Mouse (Mus musculus) heart, embryonic 11.5 days (tissue): ENCODE data around the gene Bcas3. TPM values are rescaled to one million over a fixed set of nuclear protein-coding genes. Genes with fewer than 3 reads are reported as not detected.

Source experiments
- ATAC-seq: fragments of 200-750 bp; cut with Nextera tagmentation; replicated peaks from 2 replicates; pipeline ENCODE4 v1.8.0; 2017; ENCODE audit warnings: moderate library complexity; ENCODE audit not compliant: insufficient number of reproducible peaks, low FRiP score, low TSS enrichment
- H3K27ac ChIP-seq: fragments of 300-500 bp; sonication (generic); 2 replicates; pipeline ENCODE4 v1.5.1; 2014; ENCODE audit warnings: mild to moderate bottlenecking, low read depth, low read length
- H3K27me3 ChIP-seq: fragments of 300-500 bp; sonication (generic); 2 replicates; pipeline ENCODE4 v1.6.1; 2014; ENCODE audit warnings: mild to moderate bottlenecking, low read length, mixed read lengths; ENCODE audit not compliant: control insufficient read depth, insufficient read depth
- H3K36me3 ChIP-seq: fragments of 300-500 bp; sonication (generic); 2 replicates; pipeline ENCODE4 v1.6.1; 2014; ENCODE audit warnings: mild to moderate bottlenecking, low read length, moderate library complexity, mixed read lengths; ENCODE audit not compliant: control insufficient read depth, insufficient read depth
- H3K4me1 ChIP-seq: fragments of 300-500 bp; sonication (generic); 2 replicates; pipeline ENCODE4 v1.6.1; 2014; ENCODE audit warnings: low read length; ENCODE audit not compliant: control insufficient read depth, insufficient read depth
- H3K4me2 ChIP-seq: fragments of 300-500 bp; sonication (generic); 2 replicates; pipeline ENCODE4 v1.6.1; 2014; ENCODE audit warnings: mild to moderate bottlenecking, moderate library complexity
- H3K4me3 ChIP-seq: fragments of 300-500 bp; sonication (generic); 2 replicates; pipeline ENCODE4 v1.5.1; 2014; ENCODE audit warnings: low read depth, low read length
- H3K9ac ChIP-seq: fragments of 300-500 bp; sonication (generic); 2 replicates; pipeline ENCODE4 v1.6.1; 2014; ENCODE audit warnings: mild to moderate bottlenecking, low read depth, low read length, moderate library complexity
- H3K9me3 ChIP-seq: fragments of 300-500 bp; sonication (generic); replicated peaks from 2 replicates; pipeline ENCODE4 v1.6.1; 2016; ENCODE audit warnings: low read length; ENCODE audit not compliant: control insufficient read depth
- WGBS: fragments of 180-500 bp; shearing (Covaris S2); extraction: QIAGEN DNeasy Blood & Tissue Kit; methylation state at CpG from one replicate; pipeline ENCODE4 v1.1.7; 2014; ENCODE audit not compliant: insufficient replicate concordance; 5-methylcytosine and 5-hydroxymethylcytosine counted together
- polyA plus RNA-seq: library from polyadenylated mRNA; unstranded; fragments of >200 nt; fragmentation: Nextera tagmentation; extraction: Ambion mirVana; gene quantifications from 2 replicates; pipeline ENCODE4 v1.2.1, GENCODE M21; 2014

The Bcas3 gene
- polyA plus RNA-seq, 1 experiment from 2014 or later, result 22.8 TPM

DNA sequence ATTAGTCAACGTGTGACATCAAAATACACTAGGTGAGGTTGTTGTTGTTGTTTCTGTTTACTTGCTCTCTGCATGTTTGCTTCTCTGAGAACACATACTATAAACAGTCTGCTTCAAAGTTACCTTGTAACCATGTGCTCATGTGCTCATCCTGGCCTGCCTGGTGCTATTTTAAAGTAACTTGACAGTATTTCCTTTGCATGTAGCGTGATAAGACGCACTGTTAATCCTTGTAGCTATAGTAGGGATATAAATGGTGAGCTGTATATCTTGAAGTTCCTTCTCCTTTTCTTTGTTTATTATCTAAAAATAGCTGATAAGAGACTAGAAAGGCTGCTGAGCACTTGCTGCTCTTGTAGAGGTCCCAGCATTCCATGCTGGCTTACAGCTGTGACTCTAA lies 219.6 kb downstream of the Bcas3 start:
- no peak overlapping the region for H3K4me2 ChIP-seq
- H3K9me3 ChIP-seq, result no peaks in the 10 kb centered on the region
- no peak overlapping the region for H3K9ac ChIP-seq
- no peak for ATAC-seq
- H3K27me3 ChIP-seq, result no peaks in the 10 kb centered on the region
- WGBS, result 23% methylated on average over 3 of the region's 3 CpGs
- H3K27ac ChIP-seq, result peak overlapping the region; percentile 71
- H3K36me3 ChIP-seq, result no peaks in the 10 kb centered on the region
- peaks cover 40% of the 10 kb centered on the region for H3K4me1 ChIP-seq
- no peak overlapping the region for H3K4me3 ChIP-seq

GRCm38 (mm10) chr11:85574496-85574895 lies 221.5 kb downstream of the Bcas3 start:
- ATAC-seq, result 0 out of 2 replicates have a peak, but pooled peaks have one; percentile 55
- H3K36me3 ChIP-seq, result no peaks in the 10 kb centered on the region
- peaks cover 53% of the 10 kb centered on the region for H3K4me1 ChIP-seq
- 0 out of 2 replicates have a peak overlapping the region, but pooled peaks have one; percentile 29 for H3K27ac ChIP-seq
- no peak overlapping the region; the same call in 1 of the 2 replicates for H3K4me2 ChIP-seq
- H3K27me3 ChIP-seq, result no peaks in the 10 kb centered on the region
- H3K4me3 ChIP-seq, result no peak overlapping the region
- no peaks in the 10 kb centered on the region for H3K9me3 ChIP-seq
- H3K9ac ChIP-seq, result no peak overlapping the region
- WGBS, result 0% methylated on average over 4 of the region's 4 CpGs

- no peaks in the 10 kb centered on the region for H3K27me3 ChIP-seq
- ATAC-seq, result no peak
- H3K36me3 ChIP-seq, result no peaks in the 10 kb centered on the region
- H3K9me3 ChIP-seq, result no peaks in the 10 kb centered on the region
- no peak overlapping the region for H3K4me3 ChIP-seq
- peak overlapping the region; percentile 29; the same call in 1 of the 2 replicates for H3K4me2 ChIP-seq
- peak overlapping the region; percentile 43; the same call in 1 of the 2 replicates for H3K27ac ChIP-seq
- no peak overlapping the region; the same call in 1 of the 2 replicates for H3K9ac ChIP-seq
- peaks cover 28% of the 10 kb centered on the region for H3K4me1 ChIP-seq
- WGBS, result 37% methylated on average over 15 of the region's 15 CpGs
Observed at GRCm38 (mm10) chr11:85577816-85578645, 225.1 kb downstream of the Bcas3 start.

GRCm38 (mm10) chr11:85584086-85584485 lies 231.1 kb downstream of the Bcas3 start:
- Histone ChIP-seq H3K4me3 (no peak overlapping the region), H3K4me2 (no peak overlapping the region), H3K9ac (no peak overlapping the region), H3K27me3 (no peaks in the 10 kb centered on the region), H3K27ac (no peak overlapping the region), H3K4me1 (no peaks in the 10 kb centered on the region), H3K36me3 (no peaks in the 10 kb centered on the region), H3K9me3 (no peaks in the 10 kb centered on the region)
- 54% methylated on average over 8 of the region's 8 CpGs for WGBS
- no peak for ATAC-seq

GRCm38 (mm10) chr11:85593636-85594035 lies 240.7 kb downstream of the Bcas3 start:
- Histone ChIP-seq H3K36me3 (no peaks in the 10 kb centered on the region), H3K27ac (no peak overlapping the region), H3K9ac (no peak overlapping the region), H3K4me1 (no peaks in the 10 kb centered on the region), H3K27me3 (no peaks in the 10 kb centered on the region), H3K4me3 (no peak overlapping the region), H3K9me3 (no peaks in the 10 kb centered on the region), H3K4me2 (no peak overlapping the region)
- ATAC-seq, result no peak
- WGBS, result 80% methylated on average over 3 of the region's 3 CpGs

- Histone ChIP-seq H3K4me2 (no peak overlapping the region), H3K27me3 (no peaks in the 10 kb centered on the region), H3K9ac (no peak overlapping the region), H3K4me3 (no peak overlapping the region), H3K4me1 (no peaks in the 10 kb centered on the region), H3K9me3 (no peaks in the 10 kb centered on the region), H3K36me3 (no peaks in the 10 kb centered on the region), H3K27ac (no peak overlapping the region)
- ATAC-seq, result no peak
Observed at GRCm38 (mm10) chr11:85599251-85599650, 246.3 kb downstream of the Bcas3 start.

- 91% methylated on average over 3 of the region's 3 CpGs for WGBS
- no peak overlapping the region for H3K4me3 ChIP-seq
- no peaks in the 10 kb centered on the region for H3K9me3 ChIP-seq
- H3K9ac ChIP-seq, result no peak overlapping the region
- H3K4me1 ChIP-seq, result peaks cover 8% of the 10 kb centered on the region
- no peak for ATAC-seq
- no peak overlapping the region for H3K27ac ChIP-seq
- H3K36me3 ChIP-seq, result no peaks in the 10 kb centered on the region
- H3K4me2 ChIP-seq, result no peak overlapping the region
- no peaks in the 10 kb centered on the region for H3K27me3 ChIP-seq
Observed at GRCm38 (mm10) chr11:85603546-85604322, 250.8 kb downstream of the Bcas3 start.

GRCm38 (mm10) chr11:85609303-85609940 lies 256.5 kb downstream of the Bcas3 start:
- ATAC-seq, result no peak
- no peak overlapping the region for H3K9ac ChIP-seq
- 41% methylated on average over 5 of the region's 5 CpGs for WGBS

More at GRCm38 (mm10) chr11:85609303-85609940, 256.5 kb downstream of the Bcas3 start:
- H3K36me3 ChIP-seq, result no peaks in the 10 kb centered on the region
- no peak overlapping the region for H3K4me2 ChIP-seq
- 0 out of 2 replicates have a peak, but pooled peaks cover 4% of the 10 kb centered on the region for H3K27me3 ChIP-seq
- no peak overlapping the region for H3K4me3 ChIP-seq
- no peaks in the 10 kb centered on the region for H3K9me3 ChIP-seq
- H3K4me1 ChIP-seq, result peaks cover 12% of the 10 kb centered on the region
- H3K27ac ChIP-seq, result no peak overlapping the region
